Mouse (Mus musculus) lung, postnatal 0 days (tissue): ENCODE data around the gene Hbp1.

Source experiments
- CTCF ChIP-seq: IDR thresholded peaks from 2 replicates; pipeline ENCODE4 v1.5.1; 2016; ENCODE audit warnings: antibody characterized with exemption, mild to moderate bottlenecking
- EP300 ChIP-seq: IDR thresholded peaks from 2 replicates; pipeline ENCODE4 v1.6.1; 2016; ENCODE audit warnings: antibody characterized with exemption, mild to moderate bottlenecking, control low read depth

- TF ChIP-seq CTCF (no peak), EP300 (no peak)
These were observed 57.6 kb downstream of the Hbp1 start for GRCm38 (mm10) chr12:31892771-31893170.
